Mouse (Mus musculus): ENCODE data around the gene Aqp8.

Aqp8 gene

GRCm38 (mm10) chr7:123487703-123488102, 25.6 kb downstream of the Aqp8 start:
- DNase-seq (ENCODE audit: low spot score) = no peak

- peak; percentile 31 for DNase-seq (ENCODE audit: low spot score)
Observed at GRCm38 (mm10) chr7:123499481-123500238, 37.6 kb downstream of the Aqp8 start.

- DNase-seq (ENCODE audit: low spot score) = peak; percentile 96
Observed at GRCm38 (mm10) chr7:123500239-123501219, 38.4 kb downstream of the Aqp8 start, which contains the start of gene Zkscan2. TSS of gene Zkscan2 (minus strand) at chr7:123500449.

GRCm38 (mm10) chr7:123503358-123503757, 41.3 kb downstream of the Aqp8 start:
- no peak for DNase-seq (ENCODE audit: low spot score)

GRCm38 (mm10) chr7:123507946-123508345, 45.9 kb downstream of the Aqp8 start:
- no peak for DNase-seq (ENCODE audit: low spot score)

All from MN1 (cell line).